Mouse (Mus musculus): ENCODE measurements around the gene Smyd5.

- no peak for TF ChIP-seq CTCF (IDR thresholded peaks at IDR 0.05; ENCODE audit: low read depth, low read length)
- no peak for TF ChIP-seq POLR2A (IDR thresholded peaks at IDR 0.05; ENCODE audit: insufficient read depth, low read length)
These were observed 13.5 kb downstream of the Smyd5 start for GRCm38 (mm10) chr6:85445286-85445685.
